Mouse (Mus musculus): ENCODE measurements around the gene Ncapd3. TPM values are rescaled to one million over a fixed set of nuclear protein-coding genes. Genes with fewer than 3 reads are reported as not detected.

Gene Ncapd3
- polyA plus RNA-seq, 1 experiment from 2014 or later = 38.7 TPM

- no peak for DNase-seq (ENCODE audit: low spot score)
Observed at GRCm38 (mm10) chr9:27122076-27122475, 92.1 kb downstream of the Ncapd3 start.

GRCm38 (mm10) chr9:27122963-27123362, 93.0 kb downstream of the Ncapd3 start:
- DNase-seq (ENCODE audit: low spot score) = no peak

- no peak for DNase-seq (ENCODE audit: low spot score)
Observed at GRCm38 (mm10) chr9:27123947-27124346, 94.0 kb downstream of the Ncapd3 start.

GRCm38 (mm10) chr9:27125450-27125849, 95.5 kb downstream of the Ncapd3 start:
- DNase-seq (ENCODE audit: low spot score) = no peak

- no peak for DNase-seq (ENCODE audit: low spot score)
Observed at GRCm38 (mm10) chr9:27126543-27126942, 96.6 kb downstream of the Ncapd3 start.

GRCm38 (mm10) chr9:27128629-27129028, 98.7 kb downstream of the Ncapd3 start:
- no peak for DNase-seq (ENCODE audit: low spot score)

GRCm38 (mm10) chr9:27134410-27134809, 104.4 kb downstream of the Ncapd3 start:
- DNase-seq (ENCODE audit: low spot score) = no peak

GRCm38 (mm10) chr9:27135372-27135771, 105.4 kb downstream of the Ncapd3 start:
- DNase-seq (ENCODE audit: low spot score) = no peak

- no peak for DNase-seq (ENCODE audit: low spot score)
Observed at GRCm38 (mm10) chr9:27136651-27137050, 106.7 kb downstream of the Ncapd3 start.

- DNase-seq (ENCODE audit: low spot score) = no peak
Observed at GRCm38 (mm10) chr9:27140432-27141065, 110.6 kb downstream of the Ncapd3 start.

- DNase-seq (ENCODE audit: low spot score) = no peak
Observed at GRCm38 (mm10) chr9:27144271-27144840, 114.4 kb downstream of the Ncapd3 start.

Other genes starting within 250 kb of the Ncapd3 start
- gene Glb1l2, start 223.7 kb upstream of the Ncapd3 start, polyA plus RNA-seq (2015; fragmentation: Nextera tagmentation; extraction: Ambion mirVana) = 0.27 and 0.35 TPM in 2 replicates
- gene Glb1l3, start 169.3 kb upstream of the Ncapd3 start, polyA plus RNA-seq (2015; fragmentation: Nextera tagmentation; extraction: Ambion mirVana) = not detected in 2 replicates
- gene Gm1110, start 107.1 kb upstream of the Ncapd3 start, polyA plus RNA-seq (2015; fragmentation: Nextera tagmentation; extraction: Ambion mirVana) = not detected in 2 replicates
- gene Acad8, start 30.6 kb upstream of the Ncapd3 start, polyA plus RNA-seq (2015; fragmentation: Nextera tagmentation; extraction: Ambion mirVana) = 26.7 and 26.9 TPM in 2 replicates
- gene Thyn1, start 30.5 kb upstream of the Ncapd3 start, polyA plus RNA-seq (2015; fragmentation: Nextera tagmentation; extraction: Ambion mirVana) = 139 and 141 TPM in 2 replicates
- 31.3 and 34.3 TPM in 2 replicates for gene Vps26b, start 110 bp upstream of the Ncapd3 start, polyA plus RNA-seq (2015; fragmentation: Nextera tagmentation; extraction: Ambion mirVana)
- 3.4 and 4.5 TPM in 2 replicates for gene Jam3, start 125.2 kb downstream of the Ncapd3 start, polyA plus RNA-seq (2015; fragmentation: Nextera tagmentation; extraction: Ambion mirVana)